Mouse (Mus musculus) cerebellum, adult 18-20 months (tissue): ENCODE results near the gene Gjd3.
"Not testable (repeated sequence)": the region's sequence is repeated elsewhere in the genome, so short reads cannot be mapped to it uniquely, and the experiment has no call there.

Experiments used
- DNase-seq, 2 experiments: peaks; one replicate each; pipeline ENCODE4 v3.0.0; 2021

Gene Gjd3

DNA sequence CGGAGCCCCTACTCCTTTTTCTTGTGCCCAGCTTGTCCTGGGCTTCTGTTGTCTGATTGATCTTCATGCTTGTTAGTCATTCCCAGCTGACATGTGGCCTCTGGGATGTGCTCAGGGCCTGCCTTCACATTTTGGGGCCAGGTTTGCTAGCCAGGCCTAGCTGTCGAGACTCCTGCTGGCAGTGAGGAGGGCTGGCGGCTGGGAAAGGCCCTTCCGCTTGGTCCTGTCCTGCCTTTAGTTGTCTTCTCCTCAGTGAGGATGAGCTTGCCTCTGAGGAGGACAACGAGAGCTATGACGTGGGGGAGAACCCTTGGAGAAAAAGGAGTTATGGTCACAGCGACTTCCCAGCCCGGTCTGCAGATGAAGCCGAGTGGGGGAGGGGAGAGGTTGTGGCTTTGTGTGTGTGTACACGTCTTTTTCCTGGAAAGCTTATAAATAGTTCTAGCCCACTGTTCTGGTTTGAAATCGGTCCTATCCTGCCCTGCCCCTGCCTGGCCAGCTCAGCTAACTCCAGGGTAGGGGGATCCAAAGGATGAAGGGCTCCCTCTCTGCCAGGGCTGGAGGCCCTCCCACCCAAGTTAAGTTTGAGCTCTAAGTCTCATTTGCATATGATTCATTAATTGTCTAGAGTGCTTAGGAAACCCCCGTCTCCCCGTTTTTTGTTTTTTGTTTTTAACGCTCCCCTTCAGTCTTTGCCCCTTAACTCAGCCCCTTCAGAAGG is 38.9 kb downstream of the Gjd3 start:
- peak in 1 of 2 experiments; percentile 37 for DNase-seq

DNA sequence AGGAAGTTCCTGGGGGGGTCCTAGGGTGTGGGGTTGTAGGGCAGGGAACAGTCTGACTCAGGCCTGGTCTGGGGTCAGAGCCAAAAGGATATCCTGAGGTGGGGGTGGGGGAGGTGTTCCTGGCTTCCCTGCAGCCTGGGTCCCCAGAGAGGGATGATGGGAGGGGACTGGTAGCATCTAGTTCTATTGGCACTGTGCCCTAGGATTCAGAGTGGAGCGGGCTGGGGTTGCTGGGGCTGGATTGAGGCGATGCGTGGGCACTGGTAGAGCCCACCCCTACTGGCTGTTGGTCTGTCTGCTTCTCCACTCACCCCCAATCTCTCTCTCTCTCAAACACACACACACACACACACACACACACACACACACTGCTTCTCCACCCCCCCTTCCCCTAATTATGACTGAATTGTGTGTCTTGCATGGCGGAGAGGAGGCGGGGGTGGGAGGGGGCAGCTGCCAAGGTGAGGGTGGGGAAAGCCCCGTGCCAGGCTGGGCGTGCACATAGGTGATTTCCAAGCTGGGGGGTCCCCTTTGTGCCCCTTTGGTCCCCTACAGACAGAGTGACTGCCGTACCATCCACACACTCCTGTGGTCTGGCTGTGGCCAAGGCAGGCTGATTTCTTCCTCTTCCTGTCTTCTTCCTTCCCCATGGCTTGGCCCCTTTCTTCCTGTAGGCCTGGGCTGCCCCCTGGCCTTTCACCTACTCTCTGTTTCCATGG is 39.7 kb downstream of the Gjd3 start:
- no peak for DNase-seq

DNA sequence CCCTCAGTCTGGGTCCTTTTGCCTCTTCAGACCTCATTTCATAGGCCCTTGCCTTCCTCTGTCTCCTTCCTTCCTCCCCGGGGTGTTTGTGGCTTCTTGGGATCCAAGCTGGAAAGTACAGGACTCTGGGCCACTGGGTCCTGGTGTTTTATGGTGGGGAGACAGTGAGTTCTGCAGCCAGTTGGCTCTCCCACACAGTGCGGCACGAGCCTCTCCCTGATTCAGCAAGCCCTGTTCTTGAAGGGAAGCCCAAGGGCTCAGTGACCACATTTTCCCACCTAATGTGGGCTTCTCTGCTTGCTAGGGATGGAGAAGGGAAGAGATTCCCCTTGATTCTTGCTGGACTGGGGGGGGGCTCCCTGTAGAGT is 40.3 kb downstream of the Gjd3 start:
- DNase-seq = peak in 1 of 2 experiments; percentile 22

DNA sequence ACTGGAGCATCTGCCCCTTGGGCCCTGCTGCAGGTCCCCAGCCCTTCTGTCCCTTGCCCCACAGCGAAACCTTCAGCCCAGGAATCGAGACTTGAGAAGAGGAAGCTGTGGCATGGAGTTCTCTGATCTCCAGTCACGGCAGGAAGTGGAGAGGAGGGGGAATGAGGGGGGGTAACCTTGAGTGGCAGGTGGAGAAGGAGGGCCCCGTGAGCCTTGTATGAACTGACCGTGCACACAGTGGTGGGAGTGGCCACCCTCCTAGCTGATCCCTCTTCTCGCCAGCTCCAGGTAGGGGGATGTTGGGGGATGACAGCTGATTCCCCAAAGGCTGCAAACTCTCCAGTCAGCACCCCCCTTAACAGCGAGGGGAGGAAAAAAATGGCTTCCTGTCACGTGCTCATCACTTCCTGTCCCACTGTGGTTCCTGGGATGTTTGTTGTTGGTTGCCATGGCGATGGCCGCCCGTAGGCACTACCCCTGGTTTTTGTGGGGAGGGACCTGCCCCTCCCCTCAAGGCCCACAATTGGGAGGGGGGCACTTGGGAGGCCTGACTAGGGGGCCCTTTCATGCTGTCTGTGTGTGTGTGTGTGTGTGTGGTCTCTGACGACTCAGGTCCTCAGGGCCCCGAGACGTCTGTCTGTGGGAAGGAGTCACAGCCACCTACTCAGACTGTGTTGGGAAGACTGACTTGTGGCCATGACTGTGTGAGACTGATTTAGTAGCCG is 40.8 kb downstream of the Gjd3 start:
- DNase-seq = peak; percentile 31 to 37

DNA sequence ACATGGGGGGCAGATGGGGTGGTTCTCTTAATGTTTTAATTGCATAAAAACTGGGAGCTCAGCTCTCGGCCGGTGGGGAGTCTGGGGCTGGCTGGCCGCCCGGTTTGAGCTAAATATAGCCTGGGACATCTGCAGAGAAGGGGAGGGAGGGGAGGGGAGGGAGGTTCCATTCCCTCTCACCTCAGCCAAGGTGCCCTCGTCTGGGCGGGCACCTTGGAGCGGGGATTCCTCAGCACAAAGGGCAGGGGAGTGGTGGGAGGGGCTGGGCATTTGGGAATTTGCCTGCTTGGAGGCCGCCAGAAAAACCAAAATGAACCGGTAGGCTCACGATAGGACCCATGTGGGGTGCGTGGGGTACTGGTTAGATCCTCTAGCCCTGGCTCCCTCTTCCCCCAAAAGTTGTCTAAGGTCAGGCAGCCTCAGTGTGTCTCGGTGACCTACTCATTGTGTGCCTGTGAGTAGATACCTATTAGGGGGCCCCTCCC is 41.4 kb downstream of the Gjd3 start:
- peak; percentile 84 to 87 for DNase-seq

DNA sequence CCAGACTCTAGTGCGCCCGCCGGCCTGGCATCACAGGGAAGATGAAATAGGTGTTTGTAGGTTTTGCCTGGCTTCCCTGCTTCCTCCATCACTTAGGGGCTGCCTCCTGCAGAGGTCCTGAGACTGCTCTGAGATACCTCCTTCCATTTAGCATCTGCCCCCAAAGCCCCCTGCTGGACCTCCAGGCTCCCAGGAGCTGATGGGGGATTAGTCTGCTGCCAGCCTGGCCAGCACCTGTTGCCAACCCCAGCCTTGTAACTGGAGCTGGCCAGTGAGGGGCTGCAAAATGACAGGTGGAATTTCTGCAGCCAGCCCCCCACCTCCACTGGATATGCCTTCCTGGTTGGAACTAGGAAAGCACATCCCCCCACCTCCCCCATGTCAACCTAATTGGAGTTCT is 42.0 kb downstream of the Gjd3 start:
- DNase-seq = peak; percentile 31 to 42

DNA sequence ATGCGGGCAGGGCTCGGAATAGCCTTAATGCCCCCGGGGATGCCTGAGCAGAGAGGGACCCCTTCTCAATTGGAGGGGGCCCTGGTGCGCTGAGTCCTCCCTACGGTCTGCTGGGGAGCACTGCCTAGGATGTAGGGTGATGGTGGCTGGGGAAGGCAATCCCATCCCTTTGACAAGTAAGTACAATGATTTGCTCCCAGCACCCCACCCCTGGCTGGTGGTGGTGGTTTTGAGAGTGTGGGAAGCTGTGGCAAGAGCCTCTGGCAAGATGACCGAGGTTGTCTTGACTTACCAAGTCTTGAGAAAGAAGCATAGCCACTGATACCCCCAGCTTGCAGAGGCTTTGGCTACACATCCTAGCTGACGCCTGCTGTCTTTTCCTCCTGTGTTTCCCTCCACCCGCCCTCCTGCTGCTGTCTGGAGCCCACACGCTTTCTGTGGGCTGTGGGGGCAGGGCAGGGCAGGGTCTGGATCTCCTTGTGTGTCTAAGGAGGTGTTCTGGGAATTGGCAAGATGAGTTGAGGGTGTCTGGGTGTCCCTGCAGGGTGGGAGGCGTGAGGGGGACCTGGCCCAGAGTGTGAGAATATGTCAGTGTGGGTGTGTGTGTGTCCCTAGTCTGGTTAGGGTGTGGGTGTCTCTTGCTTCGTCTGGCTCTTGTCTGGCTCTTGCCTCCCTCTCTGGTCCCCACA is 42.7 kb downstream of the Gjd3 start:
- peak; percentile 25 to 40 for DNase-seq

DNA sequence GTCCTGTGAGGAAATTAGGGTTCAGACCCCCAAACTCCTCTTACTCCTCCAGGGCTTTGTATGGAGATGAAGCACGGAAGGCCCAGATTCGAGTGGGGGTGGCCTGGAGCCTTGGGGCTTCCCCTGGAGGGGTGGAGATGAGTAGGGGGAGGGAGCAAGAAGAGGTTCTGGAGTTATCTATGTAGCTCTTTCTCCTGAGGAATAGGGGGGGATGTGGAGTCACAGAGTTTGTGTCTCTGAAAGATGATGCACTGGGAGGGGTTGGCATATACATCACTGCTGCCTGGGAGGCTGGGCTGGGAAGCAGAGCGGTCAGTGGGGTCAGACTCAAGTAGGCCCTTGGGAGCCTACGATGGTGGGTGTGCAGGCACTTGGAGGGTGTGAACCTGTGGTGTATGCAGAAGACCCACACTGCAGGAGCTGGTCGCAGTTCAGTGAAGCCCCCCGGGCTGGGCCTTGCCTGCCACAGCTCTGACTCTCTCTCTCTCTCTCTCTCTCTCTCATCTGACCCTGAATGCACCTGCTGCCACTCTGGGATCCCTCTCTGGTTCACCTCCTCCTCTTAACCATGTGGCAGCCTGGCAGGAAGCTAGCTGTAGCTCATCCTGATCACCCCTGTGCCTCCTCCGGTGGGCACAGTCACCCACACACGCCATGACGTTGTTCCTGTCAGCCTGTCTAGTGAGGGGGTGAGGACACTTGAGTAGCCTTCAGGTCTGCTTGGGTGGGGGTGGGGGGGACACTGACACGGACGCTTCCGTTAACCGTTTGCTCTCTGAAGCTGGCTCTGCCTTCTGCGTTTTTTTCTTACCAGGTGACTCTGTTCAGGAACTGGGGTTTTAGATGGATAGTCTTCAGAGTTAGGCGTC is 43.5 kb downstream of the Gjd3 start:
- DNase-seq = peak; percentile 41 to 54

DNA sequence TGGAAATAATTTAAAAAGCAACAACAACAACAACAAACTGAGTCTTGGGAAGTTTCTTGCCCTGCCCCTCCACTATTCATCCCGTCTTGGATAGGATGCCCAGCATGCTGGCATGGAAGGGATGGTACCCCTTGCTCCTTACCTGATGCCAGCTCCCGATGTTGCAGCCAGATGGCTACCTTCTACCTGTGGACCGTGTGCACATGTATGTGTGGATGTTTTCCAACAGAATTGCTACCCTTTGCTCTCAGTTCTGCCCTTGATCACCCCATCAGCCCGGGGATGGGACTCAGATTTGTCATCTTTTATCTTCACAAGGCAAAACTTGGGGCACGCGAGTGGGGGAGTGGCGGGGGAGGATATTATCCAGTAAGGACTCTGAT is 44.1 kb downstream of the Gjd3 start:
- peak in 1 of 2 experiments; percentile 31 for DNase-seq

DNA sequence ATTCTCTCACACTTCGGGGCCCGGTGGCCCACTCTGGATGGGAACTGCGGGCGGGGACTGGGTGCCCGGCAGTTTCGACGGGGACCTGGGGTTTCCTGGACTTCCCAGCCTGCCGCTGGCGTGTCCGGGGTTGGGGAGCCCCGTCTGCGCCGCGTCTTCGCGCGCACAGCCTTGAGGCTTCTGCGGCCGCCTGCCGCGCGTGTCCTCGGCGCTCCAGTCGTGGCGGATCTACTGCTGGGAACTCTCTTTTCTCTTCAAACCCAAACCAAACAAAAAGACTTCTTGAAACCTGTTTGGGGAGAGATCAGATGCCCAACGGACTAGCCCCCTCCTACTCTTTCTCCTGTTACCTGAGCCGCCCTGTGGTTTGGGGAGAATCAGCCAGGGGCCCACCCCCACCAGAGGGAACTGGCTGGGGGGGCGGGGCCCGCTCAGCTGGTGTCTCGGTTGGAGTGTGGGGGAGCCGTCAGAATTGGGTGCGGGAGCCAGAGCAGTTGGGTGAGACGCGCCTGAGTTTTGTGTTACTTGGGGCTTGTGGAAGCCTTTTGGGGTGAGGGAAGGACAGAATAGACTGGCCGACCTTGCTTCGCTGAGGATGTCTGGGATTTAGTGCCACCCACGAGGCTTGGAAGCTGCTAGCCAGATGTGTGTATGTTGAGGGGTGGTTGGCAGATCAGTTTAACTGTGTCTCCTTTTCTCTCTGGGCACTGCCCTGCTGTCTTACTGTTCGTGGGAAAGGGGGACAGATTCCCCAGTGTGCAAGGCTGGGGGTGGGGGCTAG is 44.7 kb downstream of the Gjd3 start:
- DNase-seq = peak in 1 of 2 experiments; percentile 48

DNA sequence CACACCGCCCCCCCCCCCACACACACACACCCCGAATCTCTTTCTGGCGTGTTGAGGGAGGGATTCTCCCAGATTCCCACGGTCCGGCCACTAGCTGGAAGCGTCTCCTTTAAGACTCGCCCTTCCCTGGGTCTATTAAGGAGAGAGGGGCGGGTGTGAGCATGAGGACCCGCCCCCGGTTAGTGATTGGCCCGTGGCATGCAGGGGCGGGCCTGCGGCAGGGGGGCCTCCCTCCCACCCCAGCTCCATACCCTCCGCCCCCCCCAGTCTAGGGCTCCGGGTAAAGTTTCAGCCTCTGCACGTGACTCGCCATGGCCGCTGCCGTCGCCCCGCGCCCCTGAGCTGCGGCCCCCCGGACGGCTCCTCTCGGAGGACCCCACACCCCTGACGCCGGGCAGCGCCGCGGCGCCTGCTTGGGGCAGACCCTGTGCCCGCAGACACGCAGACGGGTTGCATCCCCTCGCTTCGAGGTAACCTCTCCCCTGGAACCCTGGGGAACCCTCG is 45.4 kb downstream of the Gjd3 start:
- DNase-seq = peak; percentile 76 to 80

DNA sequence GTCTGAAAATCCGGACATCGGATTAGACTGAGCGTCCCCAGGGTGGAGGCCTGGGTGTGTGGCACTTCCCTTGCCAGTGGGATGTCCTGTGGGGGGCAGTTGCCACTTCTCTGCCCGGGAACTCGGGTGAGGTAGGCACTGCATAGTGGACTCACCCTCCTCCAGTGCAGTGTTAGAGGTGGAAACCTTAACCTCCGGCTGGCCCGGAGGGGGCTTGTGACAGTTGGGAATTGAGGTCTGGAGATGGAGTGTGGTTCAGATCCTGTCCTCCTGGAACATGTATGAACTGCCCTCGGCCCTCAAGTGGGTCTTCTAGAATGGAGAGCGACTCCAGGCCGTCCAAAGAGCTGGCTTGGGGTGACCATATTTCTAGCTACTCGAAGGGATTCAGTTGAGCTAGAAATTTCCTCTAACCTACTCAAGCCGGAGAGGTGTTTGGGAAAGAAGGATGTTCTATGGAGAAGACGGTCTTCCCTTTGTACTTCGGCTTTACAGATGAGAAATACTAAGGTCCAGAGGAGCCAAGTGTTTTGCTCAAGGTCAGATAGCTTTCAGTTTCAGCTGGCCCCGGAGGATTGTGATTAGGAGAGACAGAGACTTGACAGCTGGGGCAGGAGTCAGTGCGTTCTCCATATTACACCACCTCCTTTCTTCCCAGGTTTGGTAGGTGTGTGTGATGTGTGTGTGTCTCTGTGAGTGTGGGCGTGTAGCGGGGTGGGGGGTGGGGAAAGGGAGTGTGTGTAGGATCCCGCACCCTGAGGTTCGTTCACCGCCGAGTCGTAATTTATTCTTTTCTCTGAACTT is 46.0 kb downstream of the Gjd3 start:
- DNase-seq = peak in 1 of 2 experiments; percentile 32

DNA sequence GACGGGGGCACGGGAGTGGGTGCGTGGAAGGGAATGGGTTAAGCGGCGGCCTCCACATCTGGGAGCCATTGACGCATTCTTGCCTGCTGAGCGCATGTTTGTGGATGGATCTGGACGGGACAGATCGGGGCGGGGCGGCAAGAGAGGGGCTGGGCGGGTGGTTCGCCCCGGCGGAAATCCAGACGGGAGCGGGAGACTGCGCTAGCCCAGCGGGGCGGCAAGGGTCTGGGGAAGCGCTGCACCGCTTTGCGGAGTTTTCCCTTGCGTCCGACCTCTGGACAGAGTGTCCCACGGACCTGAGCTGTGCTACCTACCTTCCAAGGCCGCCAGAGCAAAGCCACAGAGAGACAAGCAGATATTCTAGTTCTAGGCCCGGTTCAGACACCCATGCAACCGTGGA is 46.6 kb downstream of the Gjd3 start:
- DNase-seq = peak in 1 of 2 experiments; percentile 25

DNA sequence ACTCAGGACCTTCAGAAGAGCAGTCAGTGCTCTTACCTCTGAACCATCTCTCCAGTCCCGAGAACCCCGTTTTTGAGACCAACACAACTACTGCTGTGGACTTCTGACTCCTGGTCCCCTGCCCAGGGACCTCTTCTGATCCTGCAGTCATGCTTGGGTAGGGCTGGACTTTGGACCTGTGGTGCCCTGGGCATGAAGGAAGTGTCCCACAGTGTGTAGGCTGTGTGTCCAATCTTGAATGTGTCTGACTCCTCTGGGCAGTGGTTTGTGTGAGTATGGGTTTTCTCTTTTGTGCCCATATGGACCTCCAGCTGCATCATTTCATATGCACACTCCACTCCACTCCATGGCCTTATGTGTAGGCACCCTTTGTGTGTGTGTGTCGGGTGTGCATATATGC is 47.7 kb downstream of the Gjd3 start:
- no peak for DNase-seq

DNA sequence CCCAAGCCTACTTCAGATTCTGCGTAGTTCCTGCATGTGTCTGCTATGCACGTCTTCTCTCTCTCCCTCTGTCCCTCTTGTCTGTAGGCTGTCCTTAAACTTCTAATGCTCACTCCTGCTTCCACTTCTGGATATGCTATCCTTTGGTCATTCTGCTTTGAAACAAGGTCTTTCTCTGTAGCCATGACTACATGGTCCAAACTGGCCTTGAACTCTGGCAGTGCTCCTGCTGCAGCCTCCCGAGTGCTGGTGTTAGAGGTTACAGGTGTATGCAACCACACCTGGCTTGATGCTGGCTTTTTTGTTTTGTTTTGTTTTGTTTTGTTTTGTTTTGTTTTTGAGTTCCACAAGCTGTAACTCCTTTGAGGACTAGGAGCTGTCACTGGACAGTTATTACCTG is 48.4 kb downstream of the Gjd3 start:
- DNase-seq = no peak

DNA sequence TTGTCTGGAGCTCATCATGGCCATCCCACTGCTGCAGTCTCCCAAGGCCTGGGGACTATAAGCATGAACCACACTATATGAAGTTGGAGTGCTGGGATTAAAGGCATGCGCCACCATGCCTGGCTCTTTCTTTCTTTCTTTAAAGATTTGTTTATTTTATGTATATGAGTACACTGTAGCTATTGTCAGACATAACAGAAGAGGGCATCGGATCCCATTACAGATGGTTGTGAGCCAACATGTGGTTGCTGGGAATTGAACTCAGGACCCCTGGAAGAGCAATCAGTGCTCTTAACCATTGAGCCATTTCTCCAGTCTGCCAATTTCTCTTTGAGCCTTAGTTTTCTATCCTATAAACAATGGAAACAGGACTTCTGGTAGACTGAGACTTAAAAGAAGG is 49.0 kb downstream of the Gjd3 start:
- DNase-seq = not testable (repeated sequence)

DNA sequence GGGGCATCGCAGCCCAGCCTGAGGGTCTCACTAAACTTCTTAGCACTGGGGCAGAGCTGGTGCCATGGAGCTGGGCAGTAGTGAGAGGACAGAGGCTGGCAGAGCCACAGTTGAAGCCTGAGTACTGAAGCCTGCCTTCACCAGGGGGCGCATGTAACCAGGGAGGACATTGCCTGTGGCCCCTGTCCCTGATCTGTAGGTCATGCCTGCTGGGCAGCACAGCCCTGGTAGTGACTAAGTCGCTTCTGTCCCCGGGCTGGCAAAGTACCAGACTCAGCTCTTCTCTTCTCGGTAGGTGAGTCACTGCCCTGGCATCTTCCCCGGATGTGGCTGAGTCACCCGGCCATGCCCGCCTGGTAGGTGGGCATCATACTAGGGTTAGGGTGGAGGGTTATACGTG is 49.7 kb downstream of the Gjd3 start:
- peak; percentile 89 to 92 for DNase-seq

DNA sequence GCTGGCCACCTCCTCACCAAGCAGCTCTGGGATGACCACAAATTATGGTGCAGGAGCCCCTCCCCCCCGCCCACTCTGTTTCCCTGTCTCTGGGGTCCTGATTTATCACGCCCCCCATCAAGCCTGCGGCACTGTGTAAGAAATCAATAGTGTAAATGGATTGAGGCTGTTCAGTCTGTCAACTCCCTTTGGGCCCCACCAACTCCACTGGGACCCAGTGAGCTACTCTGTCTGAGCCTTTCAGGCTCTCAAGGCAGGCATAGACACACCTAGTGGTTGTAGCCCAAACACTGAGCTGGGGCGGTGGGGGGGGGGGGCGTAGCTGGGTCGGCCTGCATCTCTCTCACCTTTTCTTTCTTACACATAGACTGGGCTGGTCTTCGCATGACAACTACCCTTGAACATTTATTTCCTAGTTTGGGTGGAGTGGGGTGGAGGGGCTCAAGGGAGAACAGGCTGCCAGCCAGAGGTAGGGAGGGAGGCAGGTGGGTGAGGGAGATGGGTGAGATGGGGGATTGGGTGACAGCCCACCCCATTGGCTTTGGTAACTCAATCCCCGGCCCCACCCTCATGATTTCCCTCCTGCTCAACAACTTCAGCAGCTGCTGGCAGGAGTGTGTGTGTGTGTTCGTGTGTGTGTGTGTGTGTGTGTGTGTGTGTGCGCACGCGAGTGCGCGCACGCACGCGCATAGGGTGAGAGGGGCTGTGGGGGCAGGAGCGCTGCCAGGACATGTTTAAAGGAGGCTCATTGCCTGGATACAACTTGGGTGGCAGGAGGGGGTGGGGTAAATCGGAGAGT is 50.3 kb downstream of the Gjd3 start:
- DNase-seq = peak in 1 of 2 experiments; percentile 26
